Mouse (Mus musculus) lung, postnatal 0 days (tissue): Measurements from ENCODE around the gene Rad51b.

Source experiments
- CTCF ChIP-seq: IDR thresholded peaks from 2 replicates; pipeline ENCODE4 v1.5.1; 2016; ENCODE audit warnings: antibody characterized with exemption, mild to moderate bottlenecking
- EP300 ChIP-seq: IDR thresholded peaks from 2 replicates; pipeline ENCODE4 v1.6.1; 2016; ENCODE audit warnings: antibody characterized with exemption, mild to moderate bottlenecking, control low read depth

GRCm38 (mm10) chr12:79254975-79255374 is 42.1 kb upstream of the Rad51b start:
- TF ChIP-seq CTCF (no peak), EP300 (no peak)
